Mouse (Mus musculus): Measurements from ENCODE around the gene Ces2c. TPM values are rescaled to one million over a fixed set of nuclear protein-coding genes. Genes with fewer than 3 reads are reported as not detected.
"Not testable (repeated sequence)": the region's sequence is repeated elsewhere in the genome, so short reads cannot be mapped to it uniquely, and the experiment has no call there.

Ces2c gene
- total RNA-seq (2021), result under 1 TPM; 0.28 to 0.41 TPM
- long read RNA-seq, experiment 1, partial matches to known transcripts, result 0 of 1 reads
- long read RNA-seq, experiment 1, other reads (novel, unspliced or antisense), result 1 of 1 reads
- long read RNA-seq, experiment 2, result 0 reads

DNA sequence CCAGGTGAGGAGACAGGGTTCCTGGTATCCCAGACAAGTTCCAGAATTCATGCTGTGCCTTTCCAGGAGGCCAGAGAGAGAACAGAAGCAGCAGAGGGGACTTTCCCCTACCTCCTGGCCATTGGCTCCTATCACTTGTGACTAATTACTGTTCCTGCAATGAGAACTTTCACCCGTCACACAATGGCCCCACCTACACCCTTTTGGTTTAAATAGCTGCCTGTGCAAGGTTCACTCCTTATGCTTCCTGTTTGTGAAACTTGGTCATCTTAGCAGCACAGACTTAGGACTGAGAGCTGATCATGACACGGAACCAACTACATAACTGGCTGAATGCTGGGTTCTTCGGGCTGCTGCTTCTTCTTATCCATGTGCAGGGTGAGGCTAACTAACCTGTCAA is at the start of gene Ces2c:
Gene Ces2c (plus strand): TSS at position 238 of the 400 bp plus-strand sequence.
- no peak for DNase-seq

DNA sequence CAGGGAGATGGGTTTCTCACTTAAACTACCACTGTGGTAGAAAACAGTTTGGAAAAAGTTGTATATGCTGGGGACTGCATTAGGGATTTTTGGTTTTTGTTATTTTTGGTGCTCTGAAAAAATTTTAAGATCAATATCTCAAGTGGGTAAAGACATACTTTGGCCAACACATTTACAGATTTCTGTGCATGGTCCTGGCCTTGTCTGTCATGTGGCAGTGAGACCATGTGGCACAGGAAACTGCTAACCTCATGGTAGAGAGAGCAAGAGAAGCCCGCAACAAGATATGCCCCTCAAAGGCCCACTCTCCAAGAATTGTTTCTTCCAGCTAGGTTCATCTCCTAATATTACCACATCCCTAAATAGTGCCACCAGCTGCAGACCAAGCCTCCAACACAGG is 47.5 kb upstream of the Ces2c start:
- DNase-seq, result no peak

DNA sequence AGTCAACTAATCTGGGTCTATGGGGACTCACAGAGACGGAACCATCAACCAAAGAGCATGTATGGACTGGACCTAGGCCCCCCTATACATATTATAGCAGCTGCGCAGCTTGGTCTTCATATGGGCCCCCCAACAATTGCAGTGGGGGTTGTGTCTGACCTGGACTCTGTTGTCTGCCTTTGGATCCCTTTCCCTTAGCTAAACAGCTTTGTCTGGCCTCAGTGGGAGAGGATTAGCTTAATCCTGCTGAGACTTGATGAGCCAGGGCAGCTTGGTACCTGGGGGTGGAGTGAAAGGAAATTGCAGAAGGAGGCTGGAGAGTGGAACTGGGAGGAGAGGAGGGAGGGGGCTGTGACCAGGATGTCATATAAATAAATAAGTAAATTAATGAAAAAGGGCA is 40.7 kb upstream of the Ces2c start:
- no peak for DNase-seq

DNA sequence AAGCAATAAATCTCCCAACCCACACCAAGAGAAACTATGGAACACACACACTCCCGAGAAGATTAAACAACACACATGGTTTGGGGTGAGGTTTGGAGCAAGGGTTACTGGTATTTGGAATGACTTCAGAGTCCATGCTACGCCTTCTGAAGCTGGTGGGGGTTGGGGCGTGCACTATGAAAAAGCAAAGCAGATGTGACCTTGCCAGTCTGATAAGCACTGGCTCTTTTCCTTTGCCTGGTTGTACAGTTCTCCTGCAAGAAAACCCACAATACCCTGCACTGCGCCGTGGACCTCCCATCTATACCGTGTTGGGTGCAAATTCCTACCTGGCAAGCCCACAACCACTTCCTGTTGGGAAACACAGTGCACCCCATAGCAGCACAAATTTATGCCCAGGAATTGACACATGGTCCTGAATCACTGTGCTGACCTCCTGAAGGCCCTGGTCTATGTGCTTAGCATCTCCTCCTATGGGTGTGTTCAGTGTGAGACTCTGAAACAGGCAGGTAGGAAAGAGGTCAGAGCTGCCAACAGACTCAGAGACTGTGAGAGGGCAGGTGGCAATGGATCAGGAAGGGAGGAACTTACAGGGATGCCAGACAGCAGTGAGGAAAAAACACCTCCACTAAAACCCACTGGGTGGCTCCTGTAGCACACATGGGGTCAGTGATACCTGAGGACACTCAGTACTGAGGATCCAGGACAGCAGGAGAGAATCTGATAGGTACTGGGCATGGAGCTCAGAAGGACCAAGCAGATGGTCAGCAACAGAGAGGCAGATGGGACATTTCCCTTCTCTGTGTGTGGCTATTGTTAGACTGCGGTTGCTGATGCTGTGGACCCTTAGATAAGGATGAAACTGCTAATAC is 38.1 kb upstream of the Ces2c start:
- no peak for DNase-seq

DNA sequence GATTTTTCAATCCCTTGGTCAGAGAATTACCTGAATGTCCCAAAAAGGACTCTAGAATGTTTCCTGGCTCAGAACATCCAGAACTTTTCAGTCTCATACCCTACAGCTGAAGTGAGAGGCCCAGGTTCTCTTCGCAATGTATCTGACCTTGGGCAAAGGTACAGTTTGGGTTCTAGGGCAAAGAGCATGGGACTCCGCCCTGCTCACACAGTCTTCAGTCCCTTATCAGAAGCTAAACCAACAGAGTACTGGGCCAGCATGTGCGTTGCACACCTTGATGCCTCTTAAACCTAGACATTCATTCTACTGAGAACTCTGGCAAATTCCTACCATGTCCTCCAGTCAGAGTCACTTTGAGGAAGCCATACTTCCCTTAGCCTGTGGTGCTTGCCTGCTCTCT is 37.4 kb upstream of the Ces2c start:
- DNase-seq, result no peak

DNA sequence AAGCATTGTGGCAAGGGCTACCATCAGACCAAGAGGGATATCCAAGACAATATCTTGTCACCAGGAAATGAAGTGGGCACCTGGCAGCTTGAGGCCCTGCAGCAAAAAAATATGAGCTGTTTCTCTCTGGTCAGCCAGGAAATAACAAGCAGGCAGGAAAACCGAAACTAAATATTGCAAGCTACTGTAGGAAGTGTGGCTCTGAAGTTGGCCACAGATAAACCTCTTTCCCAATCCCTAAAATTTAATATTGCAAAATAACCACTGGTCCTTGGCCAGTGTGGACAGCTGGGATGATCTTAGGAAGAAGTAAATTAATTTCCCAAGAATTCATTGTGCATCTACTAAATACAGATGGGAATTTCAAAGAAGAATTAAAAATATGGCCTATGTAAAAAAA is 20.0 kb upstream of the Ces2c start:
- DNase-seq, result no peak

DNA sequence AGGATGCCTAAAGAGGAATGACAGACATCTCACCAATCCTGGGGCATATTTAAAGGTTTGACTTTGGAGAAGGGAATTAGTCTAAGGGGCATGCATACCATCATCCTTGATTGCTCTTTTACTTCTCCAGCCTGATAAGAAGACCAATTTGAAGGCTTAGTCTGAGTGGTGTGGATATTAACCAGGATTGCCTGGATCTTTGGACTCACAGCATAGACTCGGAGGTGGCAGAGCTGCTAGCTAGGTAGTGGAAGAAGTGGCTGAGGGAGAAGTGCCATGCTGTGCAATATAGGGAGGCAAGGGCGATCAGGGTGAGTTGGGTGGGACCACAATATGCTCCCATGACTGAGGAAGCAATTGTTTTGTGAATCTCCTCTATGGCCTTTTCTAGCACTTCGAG is 18.6 kb upstream of the Ces2c start:
- no peak for DNase-seq

DNA sequence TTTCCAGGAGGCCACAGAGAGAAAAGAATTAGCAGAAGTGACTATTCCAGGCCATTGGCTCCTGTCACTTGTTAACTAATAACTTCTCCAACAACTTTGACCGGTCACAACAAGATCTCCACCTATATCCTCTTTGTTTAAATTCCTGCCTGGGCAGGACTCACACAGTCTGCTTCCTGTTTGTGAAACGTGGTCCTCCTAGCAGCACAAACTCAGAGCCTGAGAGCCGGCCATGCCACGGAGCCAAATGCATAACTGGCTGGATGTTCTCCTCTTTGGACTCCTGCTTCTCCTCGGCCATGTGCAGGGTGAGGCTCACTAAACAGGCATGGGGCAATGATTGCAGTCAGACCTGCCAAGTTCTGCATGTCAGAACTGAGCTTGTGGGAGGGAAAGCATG is 15.4 kb upstream of the Ces2c start, which contains the start of gene Ces2b:
Gene Ces2b (plus strand): TSS at position 133 of the 400 bp plus-strand sequence.
- DNase-seq, result no peak

DNA sequence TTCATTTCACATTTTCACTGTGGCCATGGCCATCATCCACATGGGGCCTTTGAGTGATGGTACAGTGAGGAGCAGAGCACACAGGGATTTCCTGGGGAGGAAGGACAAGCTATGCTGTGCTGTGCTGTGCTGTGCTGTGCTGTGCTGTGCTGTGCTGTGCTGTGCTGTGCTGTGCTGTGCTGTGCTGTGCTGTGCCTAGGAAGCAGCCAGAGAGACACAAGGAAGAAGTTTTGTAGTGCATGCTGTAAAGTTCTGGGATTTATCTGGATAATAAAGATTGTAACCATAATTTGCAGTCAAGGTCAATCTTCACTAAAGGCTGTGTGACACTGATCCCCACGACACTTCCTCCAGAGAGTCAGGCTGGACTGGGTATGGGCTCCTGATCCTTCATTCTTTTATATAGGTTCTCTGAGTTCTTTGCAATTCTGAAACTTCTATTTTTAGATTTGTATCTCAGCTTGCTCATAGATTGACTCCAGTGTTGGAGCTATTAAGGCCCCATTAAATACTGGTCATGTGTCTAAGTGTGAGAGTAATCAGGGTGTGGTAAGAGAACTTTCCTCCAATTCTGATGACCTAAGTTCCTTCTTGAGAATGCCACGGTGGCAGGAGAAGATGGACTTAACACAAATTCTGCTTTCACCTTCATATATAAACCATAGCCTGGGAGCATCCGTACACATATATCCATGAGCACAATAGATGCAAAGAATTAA is 5.3 kb upstream of the Ces2c start:
- DNase-seq, result no peak

DNA sequence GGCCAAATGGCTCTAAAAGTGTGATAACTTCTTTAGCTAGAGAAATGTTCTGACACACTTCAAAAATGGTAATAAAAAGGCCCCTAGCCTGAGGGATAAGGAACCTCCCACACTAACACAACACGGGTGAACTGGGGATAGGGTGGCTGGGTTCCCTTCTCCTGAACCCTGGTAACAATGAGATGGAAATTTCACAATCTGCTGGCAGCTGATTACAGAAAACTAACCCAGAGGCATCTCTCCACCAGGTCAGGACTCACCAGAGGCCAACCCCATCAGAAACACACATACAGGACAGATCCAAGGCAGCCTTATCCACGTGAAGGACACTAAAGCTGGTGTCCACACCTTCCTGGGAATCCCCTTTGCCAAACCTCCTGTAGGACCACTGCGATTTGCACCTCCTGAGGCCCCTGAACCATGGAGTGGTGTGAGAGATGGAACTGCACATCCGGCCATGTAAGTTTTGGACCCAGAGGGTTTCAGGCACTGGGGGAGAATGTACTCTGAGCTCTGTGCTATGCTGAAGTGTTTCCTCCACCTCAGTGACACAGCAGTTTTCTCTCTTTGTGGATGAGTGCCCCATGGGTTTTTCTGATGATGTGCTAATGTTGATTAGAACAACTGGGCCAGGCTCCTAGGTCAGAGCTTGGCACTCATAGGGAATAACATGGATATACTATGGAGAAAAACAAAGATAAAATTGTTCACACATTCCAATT is 1.0 kb downstream of the Ces2c start:
- DNase-seq, result no peak

DNA sequence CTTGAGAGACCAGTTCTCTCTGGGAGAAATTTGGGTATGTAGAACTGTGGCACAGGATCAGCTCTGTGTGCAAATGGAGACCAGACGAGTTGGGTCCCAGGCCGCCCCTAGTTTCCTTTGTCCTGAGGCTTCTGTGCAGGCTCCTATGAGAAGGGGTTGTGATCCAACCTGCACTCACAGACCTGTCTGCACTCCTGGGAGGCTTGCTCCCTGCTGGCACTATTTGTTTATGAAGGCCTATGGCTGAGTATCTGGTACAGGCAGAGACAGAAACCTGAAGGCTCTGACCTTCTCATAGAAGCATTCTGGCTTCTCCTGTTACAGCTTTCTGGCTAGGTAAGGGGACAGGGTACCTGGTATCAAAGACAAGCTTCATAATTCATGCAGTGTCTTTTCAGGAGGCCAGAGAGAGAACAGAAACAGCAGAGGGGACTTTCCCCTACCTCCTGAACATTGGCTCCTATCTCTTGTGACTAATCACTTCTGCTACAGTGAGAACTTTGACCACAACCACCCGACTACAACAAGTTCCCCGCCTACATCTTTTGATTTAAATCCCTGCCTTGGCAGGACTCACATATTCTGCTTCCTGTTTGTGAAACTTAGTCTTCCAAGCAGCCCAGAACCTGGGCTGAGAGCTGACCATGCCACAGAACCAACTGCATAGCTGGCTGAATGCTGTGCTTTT is 20.1 kb downstream of the Ces2c start:
- DNase-seq, result not testable (repeated sequence)

DNA sequence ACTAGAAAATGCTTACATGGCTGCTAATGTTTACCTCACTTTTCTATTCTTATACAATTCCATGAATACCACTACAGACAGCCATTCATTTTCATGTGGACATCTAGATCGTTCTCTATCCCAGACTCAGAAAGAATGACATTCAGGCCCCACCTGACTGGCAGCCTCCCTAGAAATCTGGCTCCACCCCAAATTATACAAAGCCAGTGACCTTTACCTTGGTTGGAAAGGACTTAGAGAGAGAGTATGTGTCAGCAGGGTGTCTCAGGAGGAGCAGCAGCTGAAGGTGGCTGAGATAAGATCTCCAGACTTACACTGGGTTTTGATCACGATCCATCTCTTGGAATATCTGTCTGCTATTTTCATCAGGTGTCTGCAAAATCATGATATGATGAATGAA is 22.0 kb downstream of the Ces2c start:
- not testable (repeated sequence) for DNase-seq

DNA sequence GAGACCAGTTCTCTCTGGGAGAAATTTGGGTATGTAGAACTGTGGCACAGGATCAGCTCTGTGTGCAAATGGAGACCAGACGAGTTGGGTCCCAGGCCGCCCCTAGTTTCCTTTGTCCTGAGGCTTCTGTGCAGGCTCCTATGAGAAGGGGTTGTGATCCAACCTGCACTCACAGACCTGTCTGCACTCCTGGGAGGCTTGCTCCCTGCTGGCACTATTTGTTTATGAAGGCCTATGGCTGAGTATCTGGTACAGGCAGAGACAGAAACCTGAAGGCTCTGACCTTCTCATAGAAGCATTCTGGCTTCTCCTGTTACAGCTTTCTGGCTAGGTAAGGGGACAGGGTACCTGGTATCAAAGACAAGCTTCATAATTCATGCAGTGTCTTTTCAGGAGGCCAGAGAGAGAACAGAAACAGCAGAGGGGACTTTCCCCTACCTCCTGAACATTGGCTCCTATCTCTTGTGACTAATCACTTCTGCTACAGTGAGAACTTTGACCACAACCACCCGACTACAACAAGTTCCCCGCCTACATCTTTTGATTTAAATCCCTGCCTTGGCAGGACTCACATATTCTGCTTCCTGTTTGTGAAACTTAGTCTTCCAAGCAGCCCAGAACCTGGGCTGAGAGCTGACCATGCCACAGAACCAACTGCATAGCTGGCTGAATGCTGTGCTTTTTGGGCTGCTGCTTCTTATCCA is 39.5 kb downstream of the Ces2c start:
- DNase-seq, result not testable (repeated sequence)

DNA sequence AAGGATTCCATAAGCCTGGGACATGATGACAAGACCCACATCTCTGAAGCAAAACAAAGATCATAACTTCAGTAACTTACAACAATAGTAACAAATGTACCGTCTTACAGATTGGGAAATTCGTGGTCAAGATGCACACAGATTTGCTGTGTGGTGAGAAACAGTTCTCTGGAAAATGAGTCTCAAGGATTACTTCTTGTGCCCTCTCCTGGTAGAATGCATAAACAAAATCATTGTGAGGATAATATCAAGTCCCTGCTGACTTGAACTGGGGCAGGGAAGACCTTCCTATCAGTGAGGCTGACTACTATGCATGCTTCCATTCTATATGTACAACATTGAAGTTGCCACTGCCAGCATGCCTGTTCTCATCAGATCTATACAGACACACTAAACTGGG is 54.9 kb downstream of the Ces2c start:
- DNase-seq, result no peak

Other genes with a start within 250 kb of the Ces2c start
- under 1 TPM; 0.54 to 0.63 TPM for gene Cdh16, start 222.7 kb upstream of the Ces2c start, total RNA-seq (2021)
- gene Rrad, start 215.7 kb upstream of the Ces2c start, total RNA-seq (2021), result 10 to 100 TPM; 17.0 to 34.2 TPM
- 10 to 100 TPM; 38.3 to 48.5 TPM for gene Ciao2b, start 205.1 kb upstream of the Ces2c start, total RNA-seq (2021)
- gene Ces2a, start 113.1 kb upstream of the Ces2c start, total RNA-seq (2021), result not detected
- gene Ces2b, start 15.5 kb upstream of the Ces2c start, total RNA-seq (2021), result under 1 TPM; 0.18 to 0.19 TPM
- not detected for gene Ces2e, start 79.2 kb downstream of the Ces2c start, total RNA-seq (2021)
- not detected for gene Ces2f, start 100.3 kb downstream of the Ces2c start, total RNA-seq (2021)
- gene Ces2g, start 114.7 kb downstream of the Ces2c start, total RNA-seq (2021), result 1 to 10 TPM in 1 of 2 experiments, under 1 TPM in 1; 0.66 to 1.5 TPM
- gene Ces2h, start 153.8 kb downstream of the Ces2c start, total RNA-seq (2021), result not detected
- not detected for gene Ces3a, start 201.5 kb downstream of the Ces2c start, total RNA-seq (2021)
- gene Ces3b, start 236.7 kb downstream of the Ces2c start, total RNA-seq (2021), result not detected

All from gastrocnemius, postnatal 10 days (tissue).